Mouse (Mus musculus): ENCODE measurements at regions not wholly inside any gene's neighbourhood (a gene's known extent, or its start where the extent isn't known, plus 50 kb on each side); places are given as distances from the start of the nearest gene placed in this dataset.

DNA sequence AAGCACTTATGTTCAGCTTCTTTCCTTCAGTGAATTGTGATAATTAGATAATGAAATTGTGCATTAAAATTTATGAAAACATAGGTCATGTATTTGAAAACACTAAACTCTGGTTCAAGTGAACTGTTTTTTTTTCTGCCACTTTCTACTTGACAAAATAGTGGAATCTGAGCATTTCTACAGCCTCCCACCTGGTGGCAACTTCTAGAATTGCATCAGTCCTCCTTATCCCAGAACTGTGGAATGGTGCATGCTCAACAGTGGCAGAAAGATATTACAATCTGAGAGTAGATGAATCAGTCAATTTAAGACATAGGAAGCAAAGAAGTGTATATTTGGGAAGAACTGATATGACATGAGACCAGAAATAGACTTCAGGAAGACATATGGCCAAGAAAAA lies 84.1 kb upstream of the Gm28269 start:
- peak; percentile 42 for DNase-seq (ENCODE audit: low spot score)

DNA sequence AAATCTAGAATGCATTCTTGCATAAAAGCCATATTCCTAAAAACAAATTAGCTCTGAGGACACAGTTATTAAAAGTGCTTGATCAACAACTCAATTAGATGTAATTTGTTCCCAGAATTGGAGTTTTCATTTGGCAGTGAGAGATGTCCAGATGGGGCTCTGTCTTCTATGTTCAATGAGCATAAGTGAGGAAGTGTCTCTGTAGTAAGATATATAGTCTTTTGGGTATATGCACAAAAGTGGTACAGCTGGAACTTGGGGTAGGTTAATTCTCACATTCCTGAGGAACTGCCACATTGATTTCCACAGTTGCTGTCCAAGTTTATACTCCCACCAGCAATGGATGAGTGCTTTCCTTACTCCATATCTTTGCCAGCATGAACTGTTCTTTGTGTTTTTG lies 64.3 kb upstream of the Gm28269 start:
- no peak for DNase-seq (ENCODE audit: low spot score)

DNA sequence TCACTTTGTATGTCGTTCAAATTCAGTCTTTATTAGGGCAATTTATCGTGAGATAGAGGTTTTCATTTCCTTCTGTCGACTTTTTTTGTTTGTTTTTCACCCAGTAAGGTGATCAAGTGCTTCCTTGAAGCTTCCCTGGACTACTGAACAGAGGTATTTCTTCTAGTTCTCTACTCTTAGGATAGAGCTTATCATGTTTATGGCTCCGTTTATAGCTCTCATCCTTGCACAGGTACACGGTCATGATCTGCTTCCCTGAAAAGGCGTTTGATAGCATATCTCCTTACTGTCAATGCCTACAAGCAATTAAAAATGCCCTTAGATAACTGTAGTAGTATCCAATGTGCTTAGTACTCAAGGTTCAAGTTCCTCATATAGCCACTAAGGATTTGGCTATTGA lies 56.9 kb upstream of the Gm28269 start:
- no peak for DNase-seq (ENCODE audit: low spot score)

All from testis, postnatal 10 days (tissue).